Mouse (Mus musculus) liver, embryonic 14.5 days (tissue): ENCODE results near the gene Nfx1. TPM values are rescaled to one million over a fixed set of nuclear protein-coding genes. Genes with fewer than 3 reads are reported as not detected.

Source experiments
- ATAC-seq: fragments of 200-750 bp; cut with Nextera tagmentation; 2 replicates; pipeline ENCODE4 v1.8.0; 2017; ENCODE audit warnings: moderate number of reproducible peaks, mild to moderate bottlenecking, moderate library complexity; ENCODE audit not compliant: insufficient read depth
- DNase-seq, 3 experiments: peaks; one replicate each; pipeline ENCODE4 v3.0.0-alpha.2; 2012 to 2013; ENCODE audit warnings: low read depth in 3 of 3, low spot score in 3 of 3
- H3K27ac ChIP-seq: fragments of 300-500 bp; sonication (generic); 2 replicates; pipeline ENCODE4 v1.5.1; 2014; ENCODE audit warnings: moderate library complexity, mild to moderate bottlenecking, control low read depth, inconsistent platforms
- H3K27me3 ChIP-seq: fragments of 300-500 bp; sonication (generic); 2 replicates; pipeline ENCODE4 v1.6.1; 2014; ENCODE audit warnings: mild to moderate bottlenecking, low read length, moderate library complexity; ENCODE audit not compliant: control insufficient read depth, insufficient read depth
- H3K36me3 ChIP-seq: fragments of 300-500 bp; sonication (generic); replicated peaks from 2 replicates; pipeline ENCODE4 v1.6.1; 2014; ENCODE audit warnings: low read depth; ENCODE audit not compliant: control insufficient read depth, insufficient read depth
- H3K4me1 ChIP-seq, 2 experiments: fragments of 200-500 bp in 1 of 2; fragments of 300-500 bp in 1 of 2; sonication (generic) in 1 of 2; replicated peaks; 2 replicates each; pipeline ENCODE4 v1.6.1; 2012 to 2014; ENCODE audit warnings: antibody characterized with exemption in 1 of 2, inconsistent platforms in 1 of 2, low read length in 1 of 2; ENCODE audit not compliant: control insufficient read depth in 2 of 2, insufficient read depth in 2 of 2
- H3K4me2 ChIP-seq: fragments of 300-500 bp; sonication (generic); 2 replicates; pipeline ENCODE4 v1.6.1; 2014; ENCODE audit warnings: low read depth, mild to moderate bottlenecking, control low read depth, moderate library complexity
- H3K4me3 ChIP-seq, 2 experiments: fragments of 200-500 bp in 1 of 2; fragments of 300-500 bp in 1 of 2; sonication (generic) in 1 of 2; 2 replicates each; pipeline ENCODE4 v1.5.1; 2012 to 2014; ENCODE audit warnings: low read depth in 2 of 2, low read length in 2 of 2, mild to moderate bottlenecking in 2 of 2, control low read depth in 1 of 2, inconsistent platforms in 1 of 2, moderate library complexity in 1 of 2; ENCODE audit not compliant: insufficient read depth in 1 of 2
- H3K9ac ChIP-seq: fragments of 300-500 bp; sonication (generic); replicated peaks from 2 replicates; pipeline ENCODE4 v1.6.1; 2014; ENCODE audit warnings: mild to moderate bottlenecking, control low read depth, moderate library complexity
- H3K9me3 ChIP-seq: fragments of 300-500 bp; sonication (generic); 2 replicates; pipeline ENCODE4 v1.6.1; 2016; ENCODE audit warnings: low read length, mixed read lengths; ENCODE audit not compliant: control insufficient read depth
- CTCF ChIP-seq: IDR thresholded peaks from 2 replicates; pipeline ENCODE4 v1.5.1; 2016; ENCODE audit warnings: antibody characterized with exemption, low read depth, control low read depth
- EP300 ChIP-seq: IDR thresholded peaks from 2 replicates; pipeline ENCODE4 v1.6.1; 2016; ENCODE audit warnings: antibody characterized with exemption, low read depth
- WGBS: fragments of 180-500 bp; shearing (Covaris S2); extraction: QIAGEN DNeasy Blood & Tissue Kit; methylation state at CpG from one replicate; pipeline ENCODE4 v1.1.7; 2014; ENCODE audit not compliant: insufficient replicate concordance; 5-methylcytosine and 5-hydroxymethylcytosine counted together
- polyA plus RNA-seq, 2 experiments: library from polyadenylated mRNA; depleted of rRNA in 1 of 2; stranded (reverse) in 1 of 2; unstranded in 1 of 2; fragments of >200 nt; fragmentation: Nextera tagmentation in 1 of 2; extraction: Ambion mirVana in 1 of 2; gene quantifications; 2 replicates each; pipeline versions ENCODE4 v1.2.1 to v1.2.3; 2012 to 2014

The Nfx1 gene
- polyA plus RNA-seq, 2 experiments, result 22.1 to 27.1 TPM

- WGBS, result 68% methylated on average over 2 of the region's 2 CpGs
- no peaks in the 10 kb centered on the region for H3K36me3 ChIP-seq
- no peaks in the 10 kb centered on the region for H3K27me3 ChIP-seq
- H3K9ac ChIP-seq, result no peak overlapping the region
- no peak for TF ChIP-seq EP300
- no peak for TF ChIP-seq CTCF
- no peak for ATAC-seq
- no peak overlapping the region for H3K27ac ChIP-seq
- DNase-seq, result no peak
- H3K4me2 ChIP-seq, result no peak overlapping the region
- H3K9me3 ChIP-seq, result no peaks in the 10 kb centered on the region
- H3K4me3 ChIP-seq, result no peak overlapping the region
- 0 out of 4 replicates have a peak, but pooled peaks cover 0 to 2% of the 10 kb centered on the region in 2 experiments for H3K4me1 ChIP-seq
Observed at GRCm38 (mm10) chr4:41048926-41049325, 78.2 kb downstream of the Nfx1 start.

DNA sequence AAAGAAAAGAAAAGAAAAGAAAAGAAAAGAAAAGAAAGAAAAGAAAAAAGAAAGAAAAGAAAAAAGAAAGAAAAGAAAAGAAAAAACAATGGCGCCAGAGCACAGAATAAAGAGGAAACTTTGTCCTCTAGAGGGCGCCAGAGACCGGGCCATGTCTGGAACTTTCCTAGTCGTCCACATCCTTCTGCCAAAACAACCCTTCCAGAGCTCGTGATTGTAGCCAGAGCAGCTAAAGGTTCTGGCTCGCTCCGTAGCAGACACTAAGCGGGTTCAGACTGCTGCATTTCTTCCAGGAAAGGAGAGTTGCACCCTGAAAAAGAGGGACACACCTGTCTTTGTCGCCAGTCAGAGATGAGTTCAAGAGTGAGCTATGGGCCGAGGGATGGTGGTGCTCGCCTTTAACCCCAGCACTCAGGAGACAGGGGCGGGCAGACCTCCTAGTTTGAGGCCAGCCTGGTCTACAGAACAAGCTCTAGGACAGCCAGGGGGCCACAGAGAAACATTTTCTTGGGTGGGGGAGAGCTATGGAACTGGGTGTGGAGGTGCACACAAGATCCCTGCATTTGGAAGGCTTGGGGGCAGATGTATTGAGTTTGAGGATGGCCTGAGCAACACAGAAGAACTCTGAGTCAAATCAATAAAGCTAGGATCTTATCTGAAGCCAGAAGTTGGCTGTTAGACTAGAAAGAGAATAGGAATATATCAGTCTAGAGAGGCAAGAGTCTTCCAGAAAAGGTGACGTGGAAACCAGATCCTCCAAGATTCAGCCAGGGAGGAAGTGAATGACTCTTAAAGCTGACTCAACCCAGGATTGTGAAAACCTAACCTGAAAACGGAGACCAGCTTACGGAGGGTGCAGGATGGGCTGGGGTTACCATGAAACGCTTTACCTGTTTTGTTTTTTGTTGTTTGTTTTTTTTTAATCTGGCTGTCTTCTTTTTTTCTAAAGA lies 80.3 kb downstream of the Nfx1 start:
- peak; percentile 51 to 63 (median 55) for DNase-seq
- H3K9ac ChIP-seq, result no peak overlapping the region
- H3K4me3 ChIP-seq, result no peak overlapping the region
- H3K4me1 ChIP-seq, result peaks cover 0 to 11% of the 10 kb centered on the region in 2 experiments; a peak in 2 of 4 replicates
- no peaks in the 10 kb centered on the region for H3K27me3 ChIP-seq
- H3K4me2 ChIP-seq, result peak overlapping the region; percentile 45; the same call in 1 of the 2 replicates
- no peaks in the 10 kb centered on the region for H3K9me3 ChIP-seq
- TF ChIP-seq CTCF, result peak; percentile 89
- no peak for TF ChIP-seq EP300
- no peaks in the 10 kb centered on the region for H3K36me3 ChIP-seq
- no peak overlapping the region for H3K27ac ChIP-seq
- WGBS, result 30% methylated on average over 16 of the region's 16 CpGs
- ATAC-seq, result peak; percentile 56; the same call in 1 of the 2 replicates

GRCm38 (mm10) chr4:41051781-41052180 lies 81.1 kb downstream of the Nfx1 start:
- H3K27ac ChIP-seq, result no peak overlapping the region
- TF ChIP-seq EP300 (no peak), CTCF (no peak)
- no peaks in the 10 kb centered on the region for H3K9me3 ChIP-seq
- H3K4me2 ChIP-seq, result no peak overlapping the region
- ATAC-seq, result no peak
- no peak overlapping the region for H3K9ac ChIP-seq
- H3K4me1 ChIP-seq, result peaks cover under 1 to 13% of the 10 kb centered on the region in 2 experiments
- H3K36me3 ChIP-seq, result no peaks in the 10 kb centered on the region
- no peaks in the 10 kb centered on the region for H3K27me3 ChIP-seq
- 82% methylated on average over 7 of the region's 7 CpGs for WGBS
- H3K4me3 ChIP-seq, result no peak overlapping the region
- DNase-seq, result no peak

- H3K9ac ChIP-seq, result no peak overlapping the region
- TF ChIP-seq CTCF, result no peak
- TF ChIP-seq EP300, result no peak
- H3K36me3 ChIP-seq, result no peaks in the 10 kb centered on the region
- no peak overlapping the region for H3K27ac ChIP-seq
- no peak for DNase-seq
- WGBS, result 70% methylated on average over 13 of the region's 13 CpGs
- no peaks in the 10 kb centered on the region for H3K27me3 ChIP-seq
- ATAC-seq, result no peak
- H3K4me3 ChIP-seq, result no peak overlapping the region
- no peaks in the 10 kb centered on the region for H3K9me3 ChIP-seq
- no peak overlapping the region for H3K4me2 ChIP-seq
- peaks cover 8 to 21% of the 10 kb centered on the region in 2 experiments for H3K4me1 ChIP-seq
Observed at GRCm38 (mm10) chr4:41055111-41055510, 84.4 kb downstream of the Nfx1 start.

DNA sequence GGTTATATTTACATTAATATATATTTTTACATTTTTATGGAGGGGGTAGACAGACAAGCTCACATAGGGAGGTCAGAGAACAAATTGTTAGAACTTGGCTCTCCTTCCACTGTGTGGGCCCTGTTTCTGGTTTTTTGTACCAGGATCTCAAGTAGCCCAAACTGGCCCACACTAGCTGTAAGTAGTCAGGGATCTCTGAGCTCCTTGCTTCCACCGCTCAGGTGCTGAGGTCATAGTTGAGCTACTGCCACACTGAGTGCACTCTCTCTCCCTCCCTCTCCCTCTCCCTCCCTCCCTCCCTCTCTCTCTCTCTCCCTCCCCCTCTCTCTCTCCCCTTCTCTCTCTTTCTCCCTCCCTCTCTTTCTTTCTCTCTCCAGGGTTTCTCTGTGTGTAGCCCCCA lies 85.5 kb downstream of the Nfx1 start:
- no peaks in the 10 kb centered on the region for H3K27me3 ChIP-seq
- no peaks in the 10 kb centered on the region for H3K36me3 ChIP-seq
- H3K4me1 ChIP-seq, result peaks cover 8 to 19% of the 10 kb centered on the region in 2 experiments
- no peak overlapping the region for H3K4me3 ChIP-seq
- ATAC-seq (no peak; the same call in 1 of the 2 replicates), DNase-seq (no peak)
- H3K4me2 ChIP-seq, result no peak overlapping the region
- WGBS, result 67% methylated on average over 1 of the region's 1 CpGs
- no peak overlapping the region for H3K9ac ChIP-seq
- no peak for TF ChIP-seq EP300
- no peak for TF ChIP-seq CTCF
- no peak overlapping the region for H3K27ac ChIP-seq
- H3K9me3 ChIP-seq, result no peaks in the 10 kb centered on the region
